Mouse (Mus musculus) lung, embryonic 15.5 days (tissue): ENCODE results near the gene Lyrm9. TPM values are rescaled to one million over a fixed set of nuclear protein-coding genes. Genes with fewer than 3 reads are reported as not detected.

Source experiments
- polyA plus RNA-seq: library from polyadenylated mRNA; unstranded; fragments of >200 nt; fragmentation: Nextera tagmentation; extraction: Ambion mirVana; gene quantifications from 2 replicates; pipeline ENCODE4 v1.2.1, GENCODE M21; 2015

Gene Lyrm9
- polyA plus RNA-seq, 1 experiment from 2014 or later = 15.5 TPM

Other genes with a start within 250 kb of the Lyrm9 start
- gene Nlk, start 129.2 kb upstream of the Lyrm9 start, polyA plus RNA-seq = 12.0 and 14.0 TPM in 2 replicates
- 40.2 and 40.9 TPM in 2 replicates for gene Ccnq, start 74.9 kb upstream of the Lyrm9 start, polyA plus RNA-seq
- gene Nos2, start 94.2 kb downstream of the Lyrm9 start, polyA plus RNA-seq = 3.4 and 3.8 TPM in 2 replicates
- gene Lgals9, start 158.4 kb downstream of the Lyrm9 start, polyA plus RNA-seq = 42.9 and 52.8 TPM in 2 replicates